Mouse (Mus musculus) ES-E14 (cell line): ENCODE results near the gene Prlh. TPM values are rescaled to one million over a fixed set of nuclear protein-coding genes. Genes with fewer than 3 reads are reported as not detected.

ENCODE experiments used
- DNase-seq: peaks from one replicate; pipeline ENCODE4 v3.0.0-alpha.2; 2013; ENCODE audit warnings: low read depth, low spot score
- H3K27ac ChIP-seq: 2 replicates; pipeline ENCODE4 v1.5.1; 2012; ENCODE audit warnings: low read depth, mild to moderate bottlenecking, low read length, moderate library complexity, mixed read lengths; ENCODE audit not compliant: poor library complexity, insufficient read depth, severe bottlenecking
- H3K36me3 ChIP-seq: 2 replicates; pipeline ENCODE4 v1.6.1; 2012; ENCODE audit warnings: mild to moderate bottlenecking, low read length, moderate library complexity, mixed read lengths; ENCODE audit not compliant: control insufficient read depth, poor library complexity, insufficient read depth, severe bottlenecking
- H3K4me1 ChIP-seq, 2 experiments: fragments of 150-350 bp in 1 of 2; sonication (generic) in 1 of 2; 2 replicates each; pipeline ENCODE4 v1.6.1; 2012; ENCODE audit warnings: low read length in 2 of 2, mild to moderate bottlenecking in 1 of 2, mixed read lengths in 1 of 2; ENCODE audit not compliant: control insufficient read depth in 2 of 2, insufficient read depth in 2 of 2, poor library complexity in 1 of 2
- H3K4me3 ChIP-seq, 2 experiments: fragments of 150-350 bp in 1 of 2; sonication (generic) in 1 of 2; 2 replicates each; pipeline ENCODE4 v1.5.1; 2012; ENCODE audit warnings: low read length in 2 of 2, low read depth in 1 of 2, mild to moderate bottlenecking in 1 of 2, mixed read lengths in 1 of 2; ENCODE audit not compliant: insufficient read depth in 1 of 2, poor library complexity in 1 of 2, severe bottlenecking in 1 of 2
- H3K9ac ChIP-seq: 2 replicates; pipeline ENCODE4 v1.6.1; 2012; ENCODE audit warnings: low read depth, mild to moderate bottlenecking, low read length, mixed read lengths; ENCODE audit not compliant: poor library complexity, insufficient read depth, severe bottlenecking
- H3K9me3 ChIP-seq: fragments of 150-350 bp; sonication (generic); 2 replicates; pipeline ENCODE4 v1.6.1; 2012; ENCODE audit warnings: low read depth, mild to moderate bottlenecking, low read length; ENCODE audit not compliant: control insufficient read depth, insufficient read depth
- CHD2 ChIP-seq: IDR thresholded peaks from 2 replicates; pipeline ENCODE4 v1.6.1; 2014; ENCODE audit warnings: mild to moderate bottlenecking, low read depth, low read length, inconsistent platforms
- HCFC1 ChIP-seq: IDR thresholded peaks from 2 replicates; pipeline ENCODE4 v1.6.1; 2012; ENCODE audit warnings: low read length, inconsistent platforms, borderline replicate concordance; ENCODE audit not compliant: insufficient read depth
- MAFK ChIP-seq: IDR thresholded peaks from 2 replicates; pipeline ENCODE4 v1.6.1; 2014; ENCODE audit warnings: mild to moderate bottlenecking, low read depth, low read length, inconsistent platforms; ENCODE audit not compliant: insufficient read depth
- ZC3H11A ChIP-seq: IDR thresholded peaks from 2 replicates; pipeline ENCODE4 v1.6.1; 2012; ENCODE audit warnings: low read depth, mild to moderate bottlenecking, inconsistent platforms, low read length, borderline replicate concordance
- ZNF384 ChIP-seq: IDR thresholded peaks from 2 replicates; pipeline ENCODE4 v1.6.1; 2012; ENCODE audit warnings: low read depth, low read length, inconsistent platforms
- in situ Hi-C, 2 experiments: fragments of 600-800 bp; cut with MboI; formaldehyde crosslinking; loops; one replicate each; pipeline ENCODE4 v1.15.1; 2025; ENCODE audit warnings: low sequenced_read_pairs in 2 of 2, inconsistent platforms in 1 of 2; ENCODE audit not compliant: unreplicated experiment in 2 of 2
- total RNA-seq: library from RNA; depleted of rRNA; stranded (reverse); fragments of 300-350 nt; gene quantifications from 2 replicates; pipeline ENCODE4 v1.2.3, GENCODE M21; 2012

Prlh gene
- total RNA-seq, 1 experiment, result not detected

DNA sequence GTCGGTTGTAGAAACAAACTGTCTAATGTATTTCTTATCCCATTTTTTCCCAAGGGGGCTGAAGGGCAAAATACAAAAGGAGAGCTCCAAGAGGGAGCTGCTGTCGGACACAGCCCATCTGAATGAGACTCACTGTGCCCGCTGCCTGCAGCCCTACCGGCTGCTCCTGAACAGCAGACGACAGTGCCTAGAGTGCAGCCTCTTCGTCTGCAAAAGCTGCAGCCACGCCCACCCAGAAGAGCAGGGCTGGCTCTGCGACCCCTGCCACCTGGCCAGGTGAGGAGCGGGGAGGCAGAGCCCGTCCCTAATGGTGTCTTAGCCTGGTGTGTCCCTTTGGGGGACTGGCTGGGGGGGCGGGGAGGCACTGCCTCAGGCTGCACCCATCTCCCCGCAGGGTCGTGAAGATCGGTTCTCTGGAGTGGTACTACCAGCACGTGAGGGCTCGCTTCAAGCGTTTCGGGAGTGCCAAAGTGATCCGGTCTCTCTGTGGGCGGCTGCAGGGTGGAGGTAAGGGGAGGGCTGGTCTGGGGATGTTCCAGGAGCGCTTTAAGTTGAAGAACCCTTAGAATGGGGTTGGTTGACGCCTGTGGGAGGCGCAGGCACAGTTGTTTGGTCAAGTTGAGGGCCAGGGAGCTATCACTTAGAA, 24.9 kb upstream of the Prlh start:
- peak overlapping the region; percentile 24 to 43; a peak in 3 of 4 replicates for H3K4me3 ChIP-seq
- H3K9ac ChIP-seq, result no peak overlapping the region
- no peaks in the 10 kb centered on the region for H3K9me3 ChIP-seq
- peak; percentile 22 for DNase-seq
- no peaks in the 10 kb centered on the region for H3K36me3 ChIP-seq
- H3K27ac ChIP-seq, result no peak overlapping the region
- in situ Hi-C loops, result no loop called here
- no peak for TF ChIP-seq ZC3H11A
- no peak for TF ChIP-seq HCFC1
- 0 out of 4 replicates have a peak, but pooled peaks cover 0 to 1% of the 10 kb centered on the region in 2 experiments for H3K4me1 ChIP-seq

DNA sequence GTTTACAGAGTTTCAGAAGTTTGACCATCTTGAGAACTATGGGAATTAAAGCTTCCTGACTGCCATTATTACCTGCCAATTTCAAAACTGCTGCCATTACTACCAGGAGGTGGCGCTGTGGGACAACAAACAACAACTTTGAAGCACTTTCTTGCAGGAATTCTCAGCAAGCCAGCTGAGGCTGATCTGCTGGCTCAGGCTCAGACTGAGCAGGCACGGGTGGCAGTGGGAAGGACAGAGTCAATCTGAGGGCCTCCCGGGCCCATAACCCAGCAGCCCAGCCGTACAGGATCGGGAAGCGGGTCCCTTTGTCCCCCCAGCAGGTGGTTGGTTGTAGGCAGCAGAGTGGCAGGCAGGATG, 24.4 kb upstream of the Prlh start:
- H3K9ac ChIP-seq, result 0 out of 2 replicates have a peak overlapping the region, but pooled peaks have one; percentile 29

DNA sequence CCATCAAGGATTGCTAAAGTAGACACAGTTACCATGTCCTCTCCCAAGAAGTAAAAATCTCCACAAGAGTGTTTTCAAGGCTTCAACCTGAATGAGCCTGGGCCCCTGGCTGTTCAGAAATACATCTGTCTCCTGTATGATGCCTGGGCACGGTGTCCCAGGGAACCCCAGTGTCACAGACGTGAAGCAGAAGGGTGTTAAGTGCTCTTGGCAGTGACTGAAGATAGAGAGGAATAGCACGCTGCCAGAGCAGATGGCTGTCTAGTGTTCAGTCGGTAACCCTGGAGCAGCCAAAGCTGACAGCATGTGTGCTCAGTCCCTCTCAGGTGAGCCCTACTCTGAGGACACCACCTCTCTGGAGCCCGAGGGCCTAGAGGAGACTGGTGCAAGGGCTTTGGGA, 19.9 kb upstream of the Prlh start:
- in situ Hi-C loops, result no loop called here
- H3K4me1 ChIP-seq, result peaks cover 0 to 5% of the 10 kb centered on the region in 2 experiments; a peak in 1 of 4 replicates
- no peaks in the 10 kb centered on the region for H3K9me3 ChIP-seq

More for the DNA sequence above, 24.4 kb upstream of the Prlh start:
- TF ChIP-seq HCFC1, result no peak
- peak; percentile 87 for TF ChIP-seq ZC3H11A
- Histone ChIP-seq H3K36me3 (no peaks in the 10 kb centered on the region), H3K4me3 (0 out of 4 replicates have a peak overlapping the region, but pooled peaks have one; percentile 24 to 43), H3K9me3 (no peaks in the 10 kb centered on the region), H3K27ac (no peak overlapping the region), H3K4me1 (0 out of 4 replicates have a peak, but pooled peaks cover 0 to 1% of the 10 kb centered on the region in 2 experiments)
- in situ Hi-C loops, result no loop called here
- peak; percentile 87 for DNase-seq

DNA sequence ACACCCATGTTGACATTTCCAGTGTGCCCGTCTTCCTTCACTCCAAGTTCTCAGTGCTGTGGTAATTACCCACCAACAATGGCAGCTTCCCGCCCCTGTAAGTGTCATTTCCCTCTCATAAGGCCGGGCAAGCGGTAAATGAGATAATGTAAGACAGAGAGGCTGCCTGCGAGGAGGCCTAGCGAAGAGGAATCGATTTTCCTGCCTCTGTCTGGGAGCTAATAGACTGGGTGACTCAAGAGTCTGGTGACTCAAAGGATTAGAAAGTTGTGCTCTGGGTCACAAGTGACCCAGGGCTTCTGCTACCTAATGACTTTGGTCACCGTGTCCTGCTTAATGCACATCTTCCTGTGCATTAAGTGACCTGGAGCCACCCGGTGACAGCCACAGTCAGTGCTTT, 15.9 kb upstream of the Prlh start:
- in situ Hi-C loops, result no loop called here
- DNase-seq, result no peak
- no peak overlapping the region for H3K27ac ChIP-seq
- no peak overlapping the region for H3K9ac ChIP-seq
- no peaks in the 10 kb centered on the region for H3K36me3 ChIP-seq
- H3K9me3 ChIP-seq, result no peaks in the 10 kb centered on the region
- H3K4me3 ChIP-seq, result no peak overlapping the region
- no peak for TF ChIP-seq HCFC1
- no peak for TF ChIP-seq CHD2
- no peak for TF ChIP-seq ZNF384
- TF ChIP-seq MAFK, result no peak
- peaks cover 0 to 4% of the 10 kb centered on the region in 2 experiments; a peak in 1 of 4 replicates for H3K4me1 ChIP-seq

More for the DNA sequence above, 19.9 kb upstream of the Prlh start:
- no peak for DNase-seq
- Histone ChIP-seq H3K36me3 (no peaks in the 10 kb centered on the region), H3K9ac (no peak overlapping the region), H3K4me3 (no peak overlapping the region), H3K27ac (no peak overlapping the region)
- TF ChIP-seq CHD2, result no peak
- TF ChIP-seq ZNF384, result no peak
- no peak for TF ChIP-seq HCFC1
- no peak for TF ChIP-seq MAFK
- TF ChIP-seq ZC3H11A, result no peak

DNA sequence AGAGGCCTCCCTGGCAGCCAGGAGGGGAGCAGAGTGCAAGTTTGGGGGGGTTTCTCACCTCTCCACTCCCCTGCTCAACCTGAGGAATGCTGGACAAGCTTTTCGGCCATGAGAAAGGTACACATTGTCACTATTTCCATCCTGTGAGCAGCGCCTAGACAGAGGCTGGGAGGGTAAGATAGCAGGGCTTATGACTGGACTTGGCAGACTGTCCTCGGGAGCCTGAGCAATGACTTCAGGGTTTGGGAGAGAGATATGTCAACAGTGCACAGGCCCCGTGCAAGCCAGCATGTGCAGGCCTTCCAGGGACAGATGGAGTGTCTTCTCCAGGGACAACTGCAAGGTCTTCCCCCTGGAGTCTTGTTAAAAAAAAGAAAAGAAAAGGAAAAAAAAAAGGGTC, 12.9 kb upstream of the Prlh start:
- H3K27ac ChIP-seq, result no peak overlapping the region
- no peak for DNase-seq
- TF ChIP-seq MAFK (no peak), CHD2 (no peak), ZNF384 (no peak), HCFC1 (no peak), ZC3H11A (no peak)
- H3K9me3 ChIP-seq, result no peaks in the 10 kb centered on the region
- no peaks in the 10 kb centered on the region for H3K36me3 ChIP-seq
- H3K4me3 ChIP-seq, result no peak overlapping the region
- in situ Hi-C loops, result no loop called here
- H3K9ac ChIP-seq, result no peak overlapping the region
- H3K4me1 ChIP-seq, result peaks cover 0 to 4% of the 10 kb centered on the region in 2 experiments; a peak in 1 of 4 replicates
